Mouse (Mus musculus) cortical plate, adult 2 months (tissue): Measurements from ENCODE around the gene Clspn.

Experiments
- CTCF ChIP-seq: fragments of 200-500 bp; IDR thresholded peaks from 2 replicates; pipeline ENCODE4 v1.5.1; 2011; ENCODE audit warnings: mild to moderate bottlenecking, control low read depth, low read length; ENCODE audit not compliant: insufficient read depth; ENCODE audit errors: extremely low read depth
- POLR2A ChIP-seq: fragments of 200-500 bp; IDR thresholded peaks from 2 replicates; pipeline ENCODE4 v1.6.1; 2011; ENCODE audit warnings: mild to moderate bottlenecking, low read length, control low read depth; ENCODE audit not compliant: insufficient read depth; ENCODE audit errors: extremely low read depth

DNA sequence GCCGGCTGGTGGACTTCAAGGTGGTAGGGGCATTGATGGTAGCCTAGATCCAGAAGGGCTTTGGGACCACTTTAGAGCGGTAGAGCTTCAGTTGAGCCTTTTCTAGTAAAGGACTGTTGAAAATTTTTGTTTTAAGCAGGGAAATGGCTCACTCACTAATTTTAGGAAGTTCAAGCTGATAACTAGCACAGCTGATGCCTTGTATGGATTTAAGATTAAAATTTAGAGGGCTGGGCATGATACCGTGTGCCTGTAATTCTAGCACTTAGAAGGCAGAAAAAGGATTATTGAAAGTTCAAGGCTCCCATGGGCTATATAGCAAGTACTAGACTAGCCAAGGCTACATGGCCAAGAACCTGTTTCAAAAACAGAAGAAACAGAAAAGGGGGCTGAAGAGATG, 13.0 kb downstream of the Clspn start:
- no peak for TF ChIP-seq POLR2A
- TF ChIP-seq CTCF: no peak
